Mouse (Mus musculus): ENCODE data around the gene Ncam1. TPM values are rescaled to one million over a fixed set of nuclear protein-coding genes. Genes with fewer than 3 reads are reported as not detected.

Ncam1 gene
- total and polyA plus RNA-seq, 3 experiments = 0.08 TPM; not detected in 2

- no peak overlapping the region for H3K9ac ChIP-seq (ENCODE audit: insufficient read depth, low read depth)
- in situ Hi-C loops (cut with MboI; ENCODE audit: low pct_ligation_motif_present, low pct_unique_long_range_greater_than_20kb, low sequenced_read_pairs) (no loop called here), dilution Hi-C loops (cut with MboI; ENCODE audit: extremely low pct_ligation_motif_present, extremely low pct_unique_long_range_greater_than_20kb, low sequenced_read_pairs) (no loop called here)
- no peak overlapping the region for H3K4me2 ChIP-seq (ENCODE audit: insufficient read depth, low read depth, poor library complexity, severe bottlenecking)
- H3K9me3 ChIP-seq (replicated peaks; ENCODE audit: low read length) = no peaks in the 10 kb centered on the region
- H3K4me3 ChIP-seq (replicated peaks in 1 of 3; ENCODE audit: low read depth in 2 of 3, low read length in 2 of 3, poor library complexity in 1 of 3) = no peak overlapping the region
- no peak for TF ChIP-seq MYC (IDR thresholded peaks at IDR 0.05; ENCODE audit: low read depth, low read length)
- TF ChIP-seq POLR2A (IDR thresholded peaks at IDR 0.05; ENCODE audit: low read depth, low read length) = no peak
- no peak for TF ChIP-seq CTCF (conservative IDR thresholded peaks at IDR 0.05 in 1 of 2, IDR thresholded peaks at IDR 0.05 in 1 of 2; ENCODE audit: low read depth in 2 of 2, low read length in 2 of 2)
- TF ChIP-seq ZKSCAN1 (IDR thresholded peaks at IDR 0.05; ENCODE audit: borderline replicate concordance, low read depth, low read length) = no peak
- TF ChIP-seq ZC3H11A (IDR thresholded peaks at IDR 0.05; ENCODE audit: low read depth, low read length) = no peak
- no peak for TF ChIP-seq MEF2A (IDR thresholded peaks at IDR 0.05; ENCODE audit: borderline replicate concordance, low read depth, low read length)
- no peak for TF ChIP-seq POLR2AphosphoS2 (IDR thresholded peaks at IDR 0.05; ENCODE audit: low read depth, low read length)
- no peak for TF ChIP-seq BHLHE40 (IDR thresholded peaks at IDR 0.05; ENCODE audit: low read depth, low read length)
- no peak for TF ChIP-seq JUN (IDR thresholded peaks at IDR 0.05; ENCODE audit: insufficient read depth, low read depth, low read length)
- TF ChIP-seq NRF1 (IDR thresholded peaks at IDR 0.05; ENCODE audit: low read depth, low read length) = no peak
- TF ChIP-seq MAFK (IDR thresholded peaks at IDR 0.05; ENCODE audit: insufficient replicate concordance, low read length) = no peak
- no peak for TF ChIP-seq PAX5 (IDR thresholded peaks at IDR 0.05; ENCODE audit: low read length)
- no peak for TF ChIP-seq JUND (conservative IDR thresholded peaks at IDR 0.05; ENCODE audit: low read depth, low read length)
- DNase-seq (ENCODE audit: extremely low read depth) = no peak
- no peaks in the 10 kb centered on the region for H3K4me1 ChIP-seq (ENCODE audit: control insufficient read depth in 1 of 2, insufficient read depth in 2 of 2)
- no peaks in the 10 kb centered on the region for H3K27me3 ChIP-seq (replicated peaks)
- H3K79me2 ChIP-seq (replicated peaks; ENCODE audit: control insufficient read depth, extremely low read depth, insufficient read depth, poor library complexity, severe bottlenecking) = no peaks in the 10 kb centered on the region
- no peaks in the 10 kb centered on the region for H3K36me3 ChIP-seq (replicated peaks in 1 of 2; ENCODE audit: control insufficient read depth in 1 of 2, insufficient read depth in 1 of 2, low read length in 1 of 2)
- H3K27ac ChIP-seq (ENCODE audit: insufficient read depth, low read depth) = no peak overlapping the region
Measured at GRCm38 (mm10) chr9:49691344-49691743, 107.4 kb downstream of the Ncam1 start.

- DNase-seq (ENCODE audit: extremely low read depth) = no peak
- Histone ChIP-seq H3K36me3 (replicated peaks in 1 of 2; ENCODE audit: control insufficient read depth in 1 of 2, insufficient read depth in 1 of 2, low read length in 1 of 2) (no peaks in the 10 kb centered on the region), H3K27me3 (replicated peaks) (no peaks in the 10 kb centered on the region), H3K9me3 (replicated peaks; ENCODE audit: low read length) (no peaks in the 10 kb centered on the region), H3K4me3 (replicated peaks in 1 of 3; ENCODE audit: low read depth in 2 of 3, low read length in 2 of 3, poor library complexity in 1 of 3) (no peak overlapping the region), H3K4me2 (ENCODE audit: insufficient read depth, low read depth, poor library complexity, severe bottlenecking) (no peak overlapping the region), H3K9ac (ENCODE audit: insufficient read depth, low read depth) (no peak overlapping the region), H3K79me2 (replicated peaks; ENCODE audit: control insufficient read depth, extremely low read depth, insufficient read depth, poor library complexity, severe bottlenecking) (no peaks in the 10 kb centered on the region), H3K27ac (ENCODE audit: insufficient read depth, low read depth) (no peak overlapping the region), H3K4me1 (ENCODE audit: control insufficient read depth in 1 of 2, insufficient read depth in 2 of 2) (no peaks in the 10 kb centered on the region; a peak in 1 of 4 replicates)
- in situ Hi-C loops (cut with MboI; ENCODE audit: low pct_ligation_motif_present, low pct_unique_long_range_greater_than_20kb, low sequenced_read_pairs) = no loop called here
- TF ChIP-seq ETS1 (conservative IDR thresholded peaks at IDR 0.05; ENCODE audit: low read depth, low read length) = no peak
- TF ChIP-seq IRF4 (IDR thresholded peaks at IDR 0.05; ENCODE audit: low read depth, low read length) = 0 out of 2 replicates have a peak, but pooled peaks have one; percentile 16
- TF ChIP-seq CTCF (conservative IDR thresholded peaks at IDR 0.05 in 1 of 2, IDR thresholded peaks at IDR 0.05 in 1 of 2; ENCODE audit: low read depth in 2 of 2, low read length in 2 of 2) = no peak
- TF ChIP-seq MEF2A (IDR thresholded peaks at IDR 0.05; ENCODE audit: borderline replicate concordance, low read depth, low read length) = no peak
- TF ChIP-seq HCFC1 (IDR thresholded peaks at IDR 0.05; ENCODE audit: low read depth, low read length) = no peak
- TF ChIP-seq RCOR1 (conservative IDR thresholded peaks at IDR 0.05; ENCODE audit: low read depth, low read length) = no peak
- dilution Hi-C loops (cut with MboI; ENCODE audit: extremely low pct_ligation_motif_present, extremely low pct_unique_long_range_greater_than_20kb, low sequenced_read_pairs) = no loop called here
Measured at GRCm38 (mm10) chr9:49683566-49684273, 115.0 kb downstream of the Ncam1 start.
